Mouse (Mus musculus): ENCODE data around the gene Atg16l1. TPM values are rescaled to one million over a fixed set of nuclear protein-coding genes. Genes with fewer than 3 reads are reported as not detected.

Atg16l1 gene
- 10 to 100 TPM; 14.7 to 18.7 TPM for polyA plus RNA-seq (2017; shearing (Covaris generic))

DNA sequence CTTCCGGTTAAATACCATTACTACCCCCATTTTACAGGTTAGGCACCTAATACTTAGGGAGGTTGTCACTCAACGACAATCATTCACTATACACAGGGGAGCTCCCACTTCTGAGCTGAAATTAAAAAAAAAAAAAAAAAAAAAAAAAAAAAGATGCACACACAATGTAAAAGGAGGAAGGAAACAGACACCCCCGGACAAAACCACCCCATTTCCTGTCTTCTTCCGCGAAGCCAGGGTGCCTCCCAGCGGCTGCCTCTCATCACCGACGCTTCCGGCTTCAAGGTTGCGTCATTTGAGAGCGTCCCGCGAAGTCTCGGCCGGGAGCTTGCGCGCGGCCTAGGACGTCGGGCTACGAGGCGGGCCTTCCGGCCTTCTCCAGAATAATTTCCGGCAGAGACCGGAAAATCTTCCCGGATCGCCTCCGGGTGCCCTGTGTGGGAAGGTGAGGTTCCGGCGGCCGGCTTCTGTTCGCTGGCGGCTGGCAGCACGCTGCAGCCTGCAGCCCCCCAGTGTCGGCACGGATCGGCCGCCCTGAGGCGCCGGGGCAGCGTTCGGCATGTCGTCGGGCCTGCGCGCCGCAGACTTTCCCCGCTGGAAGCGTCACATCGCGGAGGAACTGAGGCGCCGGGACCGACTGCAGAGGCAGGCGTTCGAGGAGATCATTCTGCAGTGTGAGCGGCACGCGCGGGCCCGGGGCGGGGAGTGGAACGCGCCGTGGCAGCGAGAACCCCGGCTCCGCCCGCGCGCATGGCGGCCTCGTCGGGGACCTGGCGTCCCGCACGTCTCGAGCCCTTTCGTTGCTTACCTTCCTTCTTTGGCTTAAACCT lies at the start of gene Atg16l1:
Gene Atg16l1, plus strand, starts transcription at position 230 of the 830 bp plus-strand sequence.
- ATAC-seq = peak; percentile 99

- ATAC-seq = no peak
Measured at GRCm38 (mm10) chr1:87706361-87706760, 49.3 kb upstream of the Atg16l1 start.

- no peak for ATAC-seq
Measured at GRCm38 (mm10) chr1:87709020-87709419, 46.6 kb upstream of the Atg16l1 start.

GRCm38 (mm10) chr1:87709661-87710270 lies 45.9 kb upstream of the Atg16l1 start:
- ATAC-seq = no peak

DNA sequence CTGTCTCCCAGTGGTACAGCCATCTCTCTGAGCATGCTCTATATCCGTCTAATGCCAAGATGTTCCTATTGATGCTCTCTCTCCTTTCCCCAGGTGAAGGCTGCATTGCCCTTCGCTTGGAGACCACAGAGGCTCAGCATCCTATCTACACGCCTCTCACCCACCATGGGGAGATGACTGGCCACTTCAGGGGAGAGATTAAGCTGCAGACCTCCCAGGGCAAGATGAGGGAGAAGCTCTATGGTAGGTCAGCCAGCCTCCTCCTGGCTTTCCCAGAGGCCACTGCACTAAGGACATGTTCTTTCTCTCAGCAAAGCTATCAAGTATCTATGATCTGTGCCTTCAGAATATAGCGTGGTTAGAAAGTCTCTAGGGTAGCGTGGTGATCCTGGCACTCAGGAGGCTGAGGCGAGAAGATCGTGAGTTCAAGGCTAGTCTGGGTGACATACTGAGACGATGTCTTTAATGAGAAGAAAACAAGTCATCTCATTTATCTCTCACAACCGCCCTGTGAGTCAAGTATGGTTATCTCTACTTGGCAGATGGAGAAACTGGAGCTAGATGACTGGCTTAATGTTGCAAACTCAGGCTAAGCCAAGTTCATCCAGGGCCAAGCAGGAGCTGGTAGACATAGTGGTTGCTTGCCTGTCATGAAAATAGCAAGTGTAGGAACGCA lies 43.6 kb upstream of the Atg16l1 start:
- ATAC-seq = no peak

- no peak for ATAC-seq
Measured at GRCm38 (mm10) chr1:87712614-87712971, 43.1 kb upstream of the Atg16l1 start.

DNA sequence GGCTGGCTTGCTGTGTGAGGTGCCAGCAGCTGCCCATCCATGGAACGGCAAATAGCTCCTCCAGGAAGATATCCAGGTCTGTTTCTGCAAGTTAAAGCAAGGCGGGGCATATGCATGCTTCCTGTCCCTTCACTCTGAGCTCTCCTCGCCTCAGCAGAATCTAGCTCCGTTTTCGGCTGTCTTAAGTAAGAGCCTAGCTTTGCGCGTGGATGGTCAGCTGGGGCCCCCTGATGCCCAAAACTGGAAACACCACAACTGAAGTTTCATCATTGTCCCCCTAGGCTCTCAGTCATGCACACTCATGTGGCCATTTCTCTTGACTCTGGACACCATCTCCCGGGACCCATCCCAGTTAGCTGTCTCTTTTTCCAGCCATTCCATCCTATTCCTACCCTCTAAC lies 34.3 kb upstream of the Atg16l1 start:
- no peak for ATAC-seq

DNA sequence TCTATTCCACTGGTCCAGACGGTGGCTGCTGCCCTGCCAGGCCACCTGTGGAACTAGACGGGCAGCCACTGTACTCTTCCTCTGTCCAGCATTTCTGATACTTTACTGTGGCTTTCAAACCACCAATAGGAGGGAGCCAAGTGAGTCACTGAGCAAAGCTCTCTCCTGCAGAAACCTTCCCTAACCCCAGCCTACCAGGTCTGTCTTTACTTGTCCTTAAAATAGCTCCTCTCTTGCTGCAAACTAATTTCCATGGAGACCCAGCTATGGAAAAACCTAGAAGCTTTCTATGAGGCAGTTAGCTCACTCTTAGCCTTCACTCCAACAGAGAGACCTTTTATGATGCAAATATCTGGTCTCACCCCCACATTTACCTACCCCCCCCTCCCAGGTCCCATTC lies 33.6 kb upstream of the Atg16l1 start:
- ATAC-seq = no peak

- ATAC-seq = no peak
Measured at GRCm38 (mm10) chr1:87723351-87723750, 32.3 kb upstream of the Atg16l1 start.

DNA sequence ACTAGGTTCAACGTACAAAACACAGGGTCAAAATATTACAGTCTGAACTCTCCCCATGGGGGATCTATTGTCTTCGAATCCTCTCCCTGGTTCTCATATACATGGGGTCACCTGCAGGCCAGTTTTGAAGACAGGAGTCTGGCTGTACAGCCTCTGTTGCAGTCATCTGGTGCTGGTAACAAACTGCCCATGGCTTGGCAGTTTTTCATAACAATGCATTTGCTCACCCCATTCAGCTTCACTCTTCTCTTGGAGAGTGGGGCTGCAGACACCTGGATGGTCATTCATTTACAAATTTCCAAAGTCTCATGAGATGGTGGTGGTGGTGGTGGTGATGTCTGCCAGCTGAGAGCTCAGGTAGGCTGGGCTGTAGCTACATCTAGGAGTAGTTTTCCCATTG lies 26.6 kb upstream of the Atg16l1 start:
- ATAC-seq = no peak

DNA sequence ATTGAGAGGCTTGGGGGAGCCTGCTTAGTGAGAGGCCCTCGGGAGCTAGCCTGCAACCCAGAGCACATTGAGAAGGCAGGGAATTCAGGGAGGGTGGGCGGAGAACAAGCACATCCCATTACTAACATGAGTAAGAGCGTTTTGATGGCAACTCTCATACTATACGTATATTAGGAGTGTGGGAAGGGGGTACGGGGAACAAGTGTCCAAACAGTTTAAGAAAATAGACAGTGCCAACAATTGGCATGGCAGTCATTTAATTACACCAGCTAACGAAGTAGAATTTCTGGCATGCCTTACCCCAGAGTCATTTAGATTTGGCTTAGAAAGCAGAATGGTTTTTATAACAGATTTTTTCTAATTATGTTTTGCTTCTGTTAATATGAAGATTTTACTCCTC lies 25.8 kb upstream of the Atg16l1 start:
- no peak for ATAC-seq

GRCm38 (mm10) chr1:87730271-87730670 lies 25.4 kb upstream of the Atg16l1 start:
- no peak for ATAC-seq

GRCm38 (mm10) chr1:87733212-87733611 lies 22.5 kb upstream of the Atg16l1 start:
- ATAC-seq = no peak

- ATAC-seq = no peak
Measured at GRCm38 (mm10) chr1:87734153-87734552, 21.5 kb upstream of the Atg16l1 start.

DNA sequence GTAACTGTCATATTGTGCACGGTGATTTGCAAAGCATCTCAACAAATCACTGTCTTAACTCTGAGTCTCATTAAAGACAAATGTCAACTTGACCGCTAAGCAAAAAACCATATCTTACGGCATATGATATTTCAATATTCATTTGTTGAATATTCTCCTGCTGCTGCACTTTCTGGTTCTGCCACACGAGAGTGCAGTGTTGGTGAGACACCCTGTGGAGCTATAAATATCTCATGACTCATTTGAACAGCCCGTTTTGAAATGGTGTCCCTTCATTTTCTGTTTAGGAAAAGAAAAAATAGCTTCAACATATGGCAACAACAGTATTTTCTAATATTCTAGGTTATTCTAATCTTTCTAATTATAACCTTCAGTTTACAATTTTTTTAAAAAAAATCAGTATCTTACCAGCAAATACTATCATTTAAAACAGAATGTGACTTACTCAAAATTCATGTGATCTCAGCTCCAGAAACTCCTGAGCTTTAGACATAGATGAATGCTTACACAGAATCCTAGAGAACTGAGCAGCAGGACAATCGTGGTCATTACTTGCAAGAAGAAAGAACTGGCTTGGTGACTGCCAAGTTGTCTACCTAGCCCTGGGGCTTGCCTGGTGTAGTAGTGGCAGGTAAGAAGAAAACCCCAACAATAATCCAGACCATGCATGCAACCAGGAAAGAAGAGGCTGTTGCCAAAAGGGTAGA lies 14.9 kb upstream of the Atg16l1 start:
- ATAC-seq = no peak

- ATAC-seq = no peak
Measured at GRCm38 (mm10) chr1:87749360-87749973, 6.2 kb upstream of the Atg16l1 start.

DNA sequence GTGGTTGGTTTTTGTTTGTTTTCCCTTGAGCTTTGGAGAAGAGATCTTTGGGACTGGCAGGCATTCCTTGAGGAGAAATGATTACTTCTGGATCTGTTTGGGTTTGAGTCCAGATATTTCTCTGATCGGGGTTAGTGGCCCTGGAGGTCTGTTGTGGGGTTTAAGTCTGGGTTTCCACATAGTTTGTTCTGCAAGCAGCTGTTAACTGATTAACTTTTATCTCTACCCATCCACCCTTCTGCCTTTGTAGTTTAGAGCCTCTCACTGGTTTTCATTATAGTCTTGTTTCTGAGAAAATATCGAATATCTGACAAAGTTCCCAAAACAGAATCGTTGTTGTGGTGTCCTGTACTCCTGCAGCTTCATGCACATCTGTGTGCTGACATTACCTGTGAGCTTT lies 8.2 kb downstream of the Atg16l1 start:
- ATAC-seq = no peak

DNA sequence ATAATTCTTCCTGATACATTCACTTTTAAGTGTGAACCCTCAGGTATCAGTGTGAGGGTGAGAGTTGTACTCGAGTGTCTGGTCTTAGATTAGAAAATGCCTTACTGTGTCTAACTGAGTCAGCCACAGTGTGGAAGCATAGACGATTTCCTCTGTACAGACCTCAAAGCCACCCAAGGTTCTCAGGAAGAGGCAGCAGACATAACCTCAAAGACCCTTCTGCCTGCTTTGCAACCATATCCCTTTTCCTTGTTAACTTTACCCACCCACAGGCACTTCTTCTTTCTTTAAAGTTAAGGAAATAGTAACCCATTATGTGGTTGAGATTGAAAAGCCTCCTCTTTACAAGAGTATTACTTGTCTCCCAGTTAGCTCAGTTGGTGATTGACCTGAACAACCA lies 10.1 kb downstream of the Atg16l1 start:
- ATAC-seq = no peak

DNA sequence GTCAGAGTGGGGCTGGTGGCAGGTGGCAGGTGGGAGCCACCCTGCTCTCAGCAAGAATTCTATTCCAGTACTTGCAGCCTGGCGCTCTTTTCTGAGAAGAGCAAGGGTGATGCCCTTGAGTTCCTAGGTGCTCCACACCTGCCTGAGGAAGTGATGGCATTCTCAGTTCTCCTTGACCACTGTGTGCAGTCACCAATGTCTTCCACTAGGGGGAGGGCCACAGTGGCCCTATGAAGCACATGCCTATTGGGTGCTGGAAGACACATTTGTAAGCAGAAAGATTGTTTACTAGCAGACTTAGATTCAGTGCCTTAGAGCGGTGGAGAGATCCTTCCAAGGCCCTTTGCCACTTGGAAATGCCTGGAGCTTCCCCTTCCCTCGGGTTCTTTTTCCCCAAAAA lies 10.6 kb downstream of the Atg16l1 start:
- ATAC-seq = peak; percentile 40

DNA sequence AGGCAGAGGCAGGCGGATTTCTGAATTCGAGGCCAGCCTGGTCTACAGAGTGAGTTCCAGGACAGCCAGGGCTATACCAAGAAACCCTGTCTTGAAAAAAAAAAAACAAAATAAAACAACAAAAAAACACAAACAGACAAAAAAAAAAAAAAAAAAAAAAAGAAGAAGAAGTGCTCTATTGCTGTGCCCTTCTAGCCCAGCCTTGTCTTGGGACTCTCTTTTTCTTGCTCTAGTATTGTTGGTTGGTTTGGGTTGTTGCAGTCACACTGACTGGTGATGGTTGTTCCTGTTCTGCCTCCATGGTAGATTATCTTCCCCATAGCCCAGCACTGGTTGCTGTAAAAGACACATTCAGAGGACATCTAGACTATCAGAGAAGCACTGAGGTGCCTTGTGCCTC lies 13.6 kb downstream of the Atg16l1 start:
- ATAC-seq = no peak

- ATAC-seq = no peak
Measured at GRCm38 (mm10) chr1:87770486-87770885, 14.8 kb downstream of the Atg16l1 start.

DNA sequence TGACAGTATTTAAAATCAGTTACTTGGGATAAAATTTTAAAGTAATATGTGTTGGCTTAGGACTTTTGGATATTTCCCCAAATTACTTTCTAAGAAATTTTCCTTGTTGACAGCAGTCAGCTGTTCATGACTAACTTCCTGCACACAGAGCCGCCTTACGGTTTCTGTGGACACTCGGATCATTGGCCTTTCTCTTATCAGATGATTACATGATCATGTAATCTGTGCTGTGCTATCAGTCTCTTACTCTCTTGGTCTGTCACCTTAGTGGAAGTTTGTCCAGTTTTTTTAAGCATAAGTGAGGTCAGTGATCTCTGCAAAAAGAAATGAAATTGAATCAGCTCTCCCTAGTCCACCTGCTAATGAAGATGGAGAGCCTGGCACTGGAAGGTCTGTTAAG lies 16.1 kb downstream of the Atg16l1 start:
- no peak for ATAC-seq

- ATAC-seq = no peak
Measured at GRCm38 (mm10) chr1:87773336-87773735, 17.7 kb downstream of the Atg16l1 start.
